Mouse (Mus musculus) forebrain, embryonic 16.5 days (tissue): ENCODE measurements at regions not wholly inside any gene's neighbourhood (a gene's known extent, or its start where the extent isn't known, plus 50 kb on each side); places are given as distances from the start of the nearest gene placed in this dataset.
A peak's percentile ranks its signal among the peaks of the same experiment; 100 is the strongest.

ENCODE experiments used
- ATAC-seq: fragments of 200-750 bp; cut with Nextera tagmentation; 2 replicates; pipeline ENCODE4 v1.8.0; 2017; ENCODE audit warnings: mild to moderate bottlenecking, moderate library complexity
- H3K27ac ChIP-seq: fragments of 300-500 bp; sonication (generic); 2 replicates; pipeline ENCODE4 v1.5.1; 2014; ENCODE audit warnings: low read length, control low read depth
- H3K27me3 ChIP-seq: fragments of 300-500 bp; sonication (generic); replicated peaks from 2 replicates; pipeline ENCODE4 v1.6.1; 2014; ENCODE audit warnings: low read length; ENCODE audit not compliant: control insufficient read depth, insufficient read depth
- H3K36me3 ChIP-seq: fragments of 300-500 bp; sonication (generic); 2 replicates; pipeline ENCODE4 v1.6.1; 2014; ENCODE audit not compliant: control insufficient read depth, insufficient read depth
- H3K4me1 ChIP-seq: fragments of 300-500 bp; sonication (generic); replicated peaks from 2 replicates; pipeline ENCODE4 v1.6.1; 2014; ENCODE audit warnings: low read length; ENCODE audit not compliant: control insufficient read depth, insufficient read depth
- H3K4me2 ChIP-seq: fragments of 300-500 bp; sonication (generic); 2 replicates; pipeline ENCODE4 v1.6.1; 2014; ENCODE audit warnings: mild to moderate bottlenecking, low read length, control low read depth
- H3K4me3 ChIP-seq: fragments of 300-500 bp; sonication (generic); replicated peaks from 2 replicates; pipeline ENCODE4 v1.5.1; 2014; ENCODE audit warnings: mild to moderate bottlenecking, low read length, control low read depth
- H3K9ac ChIP-seq: fragments of 300-500 bp; sonication (generic); replicated peaks from 2 replicates; pipeline ENCODE4 v1.6.1; 2014; ENCODE audit warnings: low read depth, low read length, control low read depth
- H3K9me3 ChIP-seq: fragments of 300-500 bp; sonication (generic); 2 replicates; pipeline ENCODE4 v1.6.1; 2016; ENCODE audit warnings: low read length; ENCODE audit not compliant: control insufficient read depth
- WGBS: fragments of 180-500 bp; shearing (Covaris S2); extraction: QIAGEN DNeasy Blood & Tissue Kit; methylation state at CpG from one replicate; pipeline ENCODE4 v1.1.7; 2014; 5-methylcytosine and 5-hydroxymethylcytosine counted together

GRCm38 (mm10) chr13:51326128-51326527 lies 82.3 kb upstream of the S1pr3 start:
- no peaks in the 10 kb centered on the region for H3K9me3 ChIP-seq
- no peak overlapping the region for H3K4me3 ChIP-seq
- WGBS = 67% methylated on average over 5 of the region's 5 CpGs
- H3K27me3 ChIP-seq = no peaks in the 10 kb centered on the region
- no peak overlapping the region for H3K4me2 ChIP-seq
- peaks cover 10% of the 10 kb centered on the region; the same call in 1 of the 2 replicates for H3K4me1 ChIP-seq
- H3K36me3 ChIP-seq = no peaks in the 10 kb centered on the region
- H3K9ac ChIP-seq = no peak overlapping the region
- no peak overlapping the region for H3K27ac ChIP-seq
- ATAC-seq = no peak

- peak; percentile 57 for ATAC-seq
- Histone ChIP-seq H3K4me2 (no peak overlapping the region), H3K36me3 (no peaks in the 10 kb centered on the region), H3K9ac (no peak overlapping the region), H3K27me3 (no peaks in the 10 kb centered on the region), H3K4me3 (no peak overlapping the region), H3K9me3 (no peaks in the 10 kb centered on the region), H3K27ac (no peak overlapping the region), H3K4me1 (peaks cover 10% of the 10 kb centered on the region; the same call in 1 of the 2 replicates)
- WGBS = 59% methylated on average over 15 of the region's 15 CpGs
These were observed 80.1 kb upstream of the S1pr3 start for GRCm38 (mm10) chr13:51328131-51328970.

GRCm38 (mm10) chr13:51328971-51329346 lies 79.5 kb upstream of the S1pr3 start:
- Histone ChIP-seq H3K27me3 (no peaks in the 10 kb centered on the region), H3K36me3 (no peaks in the 10 kb centered on the region), H3K27ac (no peak overlapping the region), H3K4me2 (no peak overlapping the region), H3K9me3 (no peaks in the 10 kb centered on the region), H3K9ac (no peak overlapping the region), H3K4me1 (peaks cover 10% of the 10 kb centered on the region; the same call in 1 of the 2 replicates), H3K4me3 (no peak overlapping the region)
- ATAC-seq = no peak
- WGBS = 36% methylated on average over 8 of the region's 8 CpGs

DNA sequence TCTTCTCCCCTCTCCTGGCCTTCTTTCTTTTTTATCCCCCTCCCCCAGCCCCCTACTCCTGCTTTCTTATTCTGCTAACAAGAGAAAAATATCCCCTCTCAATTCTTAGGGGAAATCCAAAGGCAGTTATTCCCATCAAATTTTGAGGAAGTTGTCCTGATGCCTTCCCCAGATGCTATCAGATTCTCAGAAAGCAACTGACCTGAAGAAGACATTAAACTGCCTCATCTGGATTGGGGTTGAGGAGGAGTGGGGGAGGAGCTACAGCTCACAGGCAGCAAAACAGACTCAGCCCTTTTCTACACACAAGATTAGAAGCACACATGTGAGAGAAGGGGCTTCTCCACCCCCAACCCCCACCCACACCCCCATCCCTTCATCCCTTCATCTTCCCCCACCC lies 78.7 kb upstream of the S1pr3 start:
- no peak overlapping the region for H3K9ac ChIP-seq
- no peaks in the 10 kb centered on the region for H3K9me3 ChIP-seq
- peaks cover 10% of the 10 kb centered on the region; the same call in 1 of the 2 replicates for H3K4me1 ChIP-seq
- no peak overlapping the region for H3K4me3 ChIP-seq
- H3K27me3 ChIP-seq = no peaks in the 10 kb centered on the region
- H3K36me3 ChIP-seq = no peaks in the 10 kb centered on the region
- no peak overlapping the region for H3K4me2 ChIP-seq
- ATAC-seq = no peak
- no peak overlapping the region for H3K27ac ChIP-seq

DNA sequence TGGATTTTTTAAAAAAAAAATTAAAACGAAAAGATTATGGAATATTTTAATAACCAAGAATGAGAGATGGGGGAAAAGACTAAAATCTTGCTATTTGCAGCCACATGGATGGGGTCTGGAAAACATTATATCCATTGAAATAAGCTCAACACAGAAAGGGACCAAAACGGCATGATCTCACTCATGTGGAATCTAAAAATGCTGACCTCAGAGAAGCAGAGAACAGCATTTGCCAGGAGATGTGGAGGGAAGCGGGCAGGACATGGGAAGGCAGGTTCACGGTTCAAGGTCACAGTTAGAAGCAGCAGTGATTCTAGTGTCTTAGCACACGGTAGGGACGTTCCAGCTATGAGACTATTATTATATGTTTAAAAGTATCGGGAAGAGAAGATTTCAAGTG lies 76.2 kb upstream of the S1pr3 start:
- ATAC-seq = no peak

GRCm38 (mm10) chr13:51333481-51333880 lies 75.0 kb upstream of the S1pr3 start:
- no peaks in the 10 kb centered on the region for H3K27me3 ChIP-seq
- H3K9ac ChIP-seq = no peak overlapping the region
- 93% methylated on average over 5 of the region's 5 CpGs for WGBS
- no peaks in the 10 kb centered on the region for H3K36me3 ChIP-seq
- no peak for ATAC-seq
- H3K4me2 ChIP-seq = no peak overlapping the region
- peaks cover 5% of the 10 kb centered on the region; the same call in 1 of the 2 replicates for H3K4me1 ChIP-seq
- H3K27ac ChIP-seq = no peak overlapping the region
- H3K9me3 ChIP-seq = no peaks in the 10 kb centered on the region
- no peak overlapping the region for H3K4me3 ChIP-seq

More for the DNA sequence above, 76.2 kb upstream of the S1pr3 start:
- Histone ChIP-seq H3K4me2 (no peak overlapping the region), H3K4me1 (peaks cover 10% of the 10 kb centered on the region; the same call in 1 of the 2 replicates), H3K4me3 (no peak overlapping the region), H3K9me3 (no peaks in the 10 kb centered on the region), H3K36me3 (no peaks in the 10 kb centered on the region), H3K27ac (no peak overlapping the region), H3K27me3 (no peaks in the 10 kb centered on the region), H3K9ac (no peak overlapping the region)
- 77% methylated on average over 7 of the region's 7 CpGs for WGBS

- 82% methylated on average over 5 of the region's 5 CpGs for WGBS
- Histone ChIP-seq H3K9me3 (no peaks in the 10 kb centered on the region), H3K4me1 (no peaks in the 10 kb centered on the region), H3K27ac (no peak overlapping the region), H3K4me3 (no peak overlapping the region), H3K36me3 (no peaks in the 10 kb centered on the region), H3K27me3 (no peaks in the 10 kb centered on the region), H3K4me2 (no peak overlapping the region), H3K9ac (no peak overlapping the region)
- no peak for ATAC-seq
These were observed 71.7 kb upstream of the S1pr3 start for GRCm38 (mm10) chr13:51336726-51337125.

GRCm38 (mm10) chr13:51337931-51338330 lies 70.5 kb upstream of the S1pr3 start:
- Histone ChIP-seq H3K9me3 (no peaks in the 10 kb centered on the region), H3K4me3 (no peak overlapping the region), H3K4me1 (no peaks in the 10 kb centered on the region), H3K4me2 (no peak overlapping the region), H3K9ac (no peak overlapping the region), H3K27me3 (no peaks in the 10 kb centered on the region), H3K36me3 (no peaks in the 10 kb centered on the region), H3K27ac (no peak overlapping the region)
- WGBS = 94% methylated on average over 16 of the region's 16 CpGs
- no peak for ATAC-seq

DNA sequence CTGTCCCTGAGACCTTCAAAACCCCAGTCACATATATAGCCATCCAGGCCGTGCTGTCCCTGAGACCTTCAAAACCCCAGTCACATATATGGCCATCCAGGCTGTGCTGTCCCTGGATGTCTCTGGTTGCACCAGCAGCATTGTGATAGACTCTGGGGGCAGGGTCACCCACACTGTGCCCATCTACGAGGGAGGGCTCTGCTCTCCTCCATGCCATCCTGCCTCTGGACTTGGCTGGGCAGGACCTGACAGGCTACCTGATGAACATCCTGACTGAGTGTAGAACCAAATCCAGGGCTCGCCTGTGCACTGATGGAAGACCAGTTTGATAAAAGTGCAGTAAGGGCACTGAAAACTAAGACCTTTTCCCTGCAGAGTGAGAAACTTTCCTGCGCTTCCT lies 63.1 kb upstream of the S1pr3 start:
- Histone ChIP-seq H3K9ac (no peak overlapping the region), H3K27ac (peak overlapping the region; percentile 13), H3K9me3 (no peaks in the 10 kb centered on the region), H3K4me1 (peaks cover 11% of the 10 kb centered on the region), H3K27me3 (no peaks in the 10 kb centered on the region), H3K36me3 (no peaks in the 10 kb centered on the region), H3K4me3 (no peak overlapping the region), H3K4me2 (no peak overlapping the region)
- WGBS = 68% methylated on average over 4 of the region's 4 CpGs
- ATAC-seq = no peak
